Mouse (Mus musculus): ENCODE results near the gene Fbxl2. TPM values are rescaled to one million over a fixed set of nuclear protein-coding genes. Genes with fewer than 3 reads are reported as not detected.

Gene Fbxl2
- total RNA-seq, 2 experiments from 2014 or later = 0.43 to 1.0 TPM

GRCm38 (mm10) chr9:113929676-113930075 is 116.3 kb downstream of the Fbxl2 start:
- intact Hi-C loops (cut with DNase I) = loop anchor here (5.0 kb wide), 1 partner anchor 187 kb away; the partner anchor contains the start of gene Clasp2

GRCm38 (mm10) chr9:113928591-113928990 is 117.4 kb downstream of the Fbxl2 start:
- DNase-seq = no peak
- intact Hi-C loops (cut with DNase I) = loop anchor here (5.0 kb wide), 1 partner anchor 186 kb away; the partner anchor contains the start of gene Clasp2

More at GRCm38 (mm10) chr9:113929676-113930075, 116.3 kb downstream of the Fbxl2 start:
- no peak for DNase-seq

- no peak for DNase-seq
- intact Hi-C loops (cut with DNase I) = loop anchor here (5.0 kb wide), 1 partner anchor 183 kb away; the partner anchor contains the start of gene Clasp2
These were observed 121.1 kb downstream of the Fbxl2 start for GRCm38 (mm10) chr9:113924883-113925282.

GRCm38 (mm10) chr9:113922677-113923076 is 123.3 kb downstream of the Fbxl2 start:
- intact Hi-C loops (cut with DNase I) = no loop called here

GRCm38 (mm10) chr9:113915789-113916188 is 130.2 kb downstream of the Fbxl2 start:
- no peak for DNase-seq
- intact Hi-C loops (cut with DNase I) = no loop called here

More at GRCm38 (mm10) chr9:113922677-113923076, 123.3 kb downstream of the Fbxl2 start:
- DNase-seq = no peak

Other genes with a start within 250 kb of the Fbxl2 start
- gene Ubp1, start 115.3 kb downstream of the Fbxl2 start, total RNA-seq (2021) = 10 to 100 TPM; 24.9 to 25.7 TPM
- gene Susd5, start 10.9 kb upstream of the Fbxl2 start, total RNA-seq (2021) = 1 to 10 TPM; 1.2 to 1.4 TPM

Data from heart, postnatal 36 days (tissue).